Mouse (Mus musculus): ENCODE measurements around the gene Zfp946.

DNA sequence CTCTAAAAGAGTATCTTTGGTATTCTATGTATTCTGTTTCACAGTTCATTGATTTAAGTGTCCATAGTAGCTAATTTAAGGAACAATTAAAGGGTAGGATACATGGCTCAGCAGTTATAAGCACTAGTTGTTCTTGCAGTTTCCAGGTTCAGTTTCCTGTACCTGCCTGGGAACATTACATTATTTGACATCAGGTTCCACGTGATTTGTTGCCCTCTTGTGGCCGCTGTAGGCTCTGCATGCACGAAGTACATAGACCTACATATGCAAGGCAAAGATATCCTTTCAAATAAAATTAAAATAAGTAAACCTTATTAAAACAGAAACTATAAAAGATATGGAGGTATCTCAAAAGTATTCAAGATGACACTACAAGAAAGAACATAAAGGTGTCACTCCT, 6.5 kb upstream of the Zfp946 start:
- peak; percentile 65 for TF ChIP-seq CTCF (IDR thresholded peaks at IDR 0.05; ENCODE audit: insufficient read depth, low read length)
- TF ChIP-seq POLR2A (IDR thresholded peaks at IDR 0.05; ENCODE audit: borderline replicate concordance, extremely low read depth, low read depth, low read length) = no peak

Data from lung, adult 2 months (tissue).